Mouse (Mus musculus) C2C12 (cell line): Measurements from ENCODE around the gene Arrdc2. TPM values are rescaled to one million over a fixed set of nuclear protein-coding genes. Genes with fewer than 3 reads are reported as not detected.

ENCODE experiments used
- H3K27me3 ChIP-seq: one replicate; pipeline ENCODE4 v1.6.1; 2011; ENCODE audit not compliant: control insufficient read depth, insufficient read depth, insufficient read length
- H3K36me3 ChIP-seq: one replicate; pipeline ENCODE4 v1.6.1; 2011; ENCODE audit not compliant: control insufficient read depth, insufficient read depth
- H3K4me3 ChIP-seq: one replicate; pipeline ENCODE4 v1.5.1; 2011; ENCODE audit warnings: mild to moderate bottlenecking, control low read depth; ENCODE audit not compliant: poor library complexity, insufficient read depth, severe bottlenecking
- H3K79me2 ChIP-seq: one replicate; pipeline ENCODE4 v1.6.1; 2011; ENCODE audit not compliant: control insufficient read depth, insufficient read depth
- H3K79me3 ChIP-seq: one replicate; pipeline ENCODE4 v1.6.1; 2011; ENCODE audit warnings: low read depth, control low read depth
- H3ac ChIP-seq: one replicate; pipeline ENCODE3; 2011; ENCODE audit warnings: low read depth; ENCODE audit not compliant: control insufficient read depth, insufficient read length
- MAX ChIP-seq: IDR thresholded peaks from one replicate; pipeline ENCODE4 v1.6.1; 2011; ENCODE audit warnings: mild to moderate bottlenecking, control low read depth
- microRNA-seq: library from miRNA; unstranded; fragments of <30 nt; microRNA quantifications from one replicate; pipeline ENCODE4, GENCODE M21; 2019; ENCODE audit warnings: borderline microRNAs expressed
- polyA plus RNA-seq: library from polyadenylated mRNA; unstranded; fragments of >200 nt; fragmentation: generic; extraction: Trizol; gene quantifications from one replicate; pipeline ENCODE4 v1.2.1, GENCODE M21; 2012; ENCODE audit warnings: missing spikeins

The Arrdc2 gene
- polyA plus RNA-seq, 1 experiment, result 4.4 TPM

GRCm38 (mm10) chr8:70786291-70787050, 53.0 kb downstream of the Arrdc2 start:
- H3ac ChIP-seq, result no peak overlapping the region

More at GRCm38 (mm10) chr8:70786291-70787050, 53.0 kb downstream of the Arrdc2 start:
- Histone ChIP-seq H3K79me2 (peaks cover 16% of the 10 kb centered on the region), H3K36me3 (peaks cover 33% of the 10 kb centered on the region), H3K27me3 (no peaks in the 10 kb centered on the region), H3K79me3 (peaks cover 4% of the 10 kb centered on the region), H3K4me3 (no peak overlapping the region)
- TF ChIP-seq MAX, result no peak

Small RNA genes lying within 50 kb of the gene (microRNA-seq; reads per million reads assigned to microRNA genes)
- gene Mir7240, result 0.44 reads per million, percentile 6 among the genes with 10 or more reads in this experiment

Other genes with a start within 250 kb of the Arrdc2 start
- gene Isyna1, start 245.3 kb downstream of the Arrdc2 start, polyA plus RNA-seq, result 78.6 TPM
- 193 TPM for gene Ssbp4, start 230.8 kb downstream of the Arrdc2 start, polyA plus RNA-seq
- not detected for gene Lrrc25, start 223.6 kb downstream of the Arrdc2 start, polyA plus RNA-seq
- 20.9 TPM for gene Gdf15, start 207.3 kb downstream of the Arrdc2 start, polyA plus RNA-seq
- 34.9 TPM for gene Pgpep1, start 179.3 kb downstream of the Arrdc2 start, polyA plus RNA-seq
- gene Lsm4, start 166.5 kb downstream of the Arrdc2 start, polyA plus RNA-seq, result 300 TPM
- 128 TPM for gene Jund, start 140.8 kb downstream of the Arrdc2 start, polyA plus RNA-seq
- 0.01 TPM for gene Iqcn, start 136.3 kb downstream of the Arrdc2 start, polyA plus RNA-seq
- gene Gm3336, start 121.2 kb downstream of the Arrdc2 start, polyA plus RNA-seq, result not detected
- gene Pde4c, start 116.0 kb downstream of the Arrdc2 start, polyA plus RNA-seq, result 0.01 TPM
- gene Rab3a, start 85.0 kb downstream of the Arrdc2 start, polyA plus RNA-seq, result 14.4 TPM
- 86.8 TPM for gene Mpv17l2, start 78.8 kb downstream of the Arrdc2 start, polyA plus RNA-seq
- 71.7 TPM for gene Pik3r2, start 63.0 kb downstream of the Arrdc2 start, polyA plus RNA-seq
- gene Mast3, start 34.7 kb downstream of the Arrdc2 start, polyA plus RNA-seq, result 32.5 TPM
- 29.3 TPM for gene Il12rb1, start 31.3 kb downstream of the Arrdc2 start, polyA plus RNA-seq
- 3.2 TPM for gene Kcnn1, start 23.5 kb upstream of the Arrdc2 start, polyA plus RNA-seq
- 142 TPM for gene Ccdc124, start 34.2 kb upstream of the Arrdc2 start, polyA plus RNA-seq
- 0.13 TPM for gene Slc5a5, start 53.0 kb upstream of the Arrdc2 start, polyA plus RNA-seq
- 4,918 TPM for gene Rpl18a, start 57.7 kb upstream of the Arrdc2 start, polyA plus RNA-seq
- gene Map1s, start 66.2 kb upstream of the Arrdc2 start, polyA plus RNA-seq, result 59.7 TPM